ENCODE assay signal across 14 mouse cellular contexts in genomic region chr4:141257440-141257839, GRCm38 (mm10). TPM values are rescaled to one million over a fixed set of nuclear protein-coding genes. Genes with fewer than 3 reads are reported as not detected.
DNase-seq lines count a peak whose midpoint lies in the region; ATAC-seq and TF ChIP-seq lines count a peak whose summit lies in the region.
"Had no signal": no experiment of that assay in that cellular context is flagged by ENCODE, and none has a peak within 500 bp of the region (broad histone marks: within the 10 kb centered on the region; RNA-seq: fewer than 3 reads in every experiment).

No protein-coding gene starts in this region.

- no peak overlapping the region for H3K4me2 ChIP-seq in midbrain, postnatal 0 days (ENCODE audit: low read depth, low read length, poor library complexity, severe bottlenecking)
- H3K4me2 ChIP-seq: limb, embryonic 12.5 days had no signal

- H3K9me3 ChIP-seq in heart, embryonic 10.5 days: no peaks in the 10 kb centered on the region
- H3K9me3 ChIP-seq in midbrain, postnatal 0 days (ENCODE audit: low read length): no peaks in the 10 kb centered on the region
- no peaks in the 10 kb centered on the region for H3K9me3 ChIP-seq in midbrain, embryonic 10.5 days (replicated peaks)
- H3K9me3 ChIP-seq: hindbrain, embryonic 10.5 days had no signal

- H3K27ac ChIP-seq in heart, adult 2 months: no peak overlapping the region
- no peak overlapping the region for H3K27ac ChIP-seq in heart, embryonic 10.5 days
- H3K27ac ChIP-seq in midbrain, postnatal 0 days (ENCODE audit: low read depth, low read length): no peak overlapping the region
- H3K27ac ChIP-seq in midbrain, embryonic 10.5 days (replicated peaks): no peak overlapping the region
- H3K27ac ChIP-seq in bone marrow, adult 2 months (ENCODE audit: control insufficient read depth, insufficient read depth, low read depth, low read length, poor library complexity): no peak overlapping the region
- H3K27ac ChIP-seq: limb, embryonic 12.5 days had no signal

- ATAC-seq in midbrain, postnatal 0 days (ENCODE audit: low FRiP score): no peak
- no peak for ATAC-seq in erythroid progenitor cell, adult 5-6 weeks (replicated peaks; ENCODE audit: low FRiP score, poor library complexity, severe bottlenecking)

- intact Hi-C loops in heart, adult 2 months (cut with DNase I): no loop called here

- 70% methylated on average over 5 of the region's 5 CpGs for WGBS in heart, adult 2 months
- WGBS in heart, embryonic 10.5 days: 60% methylated on average over 5 of the region's 5 CpGs
- 70% methylated on average over 5 of the region's 5 CpGs for WGBS in midbrain, postnatal 0 days
- 63% methylated on average over 5 of the region's 5 CpGs for WGBS in midbrain, embryonic 10.5 days
- WGBS in bone marrow, adult 2 months: 64% methylated on average over 5 of the region's 5 CpGs

- H3K79me2 ChIP-seq in heart, adult 2 months (replicated peaks; ENCODE audit: control insufficient read depth, insufficient read depth, low read length): no peaks in the 10 kb centered on the region

- TF ChIP-seq EP300 in heart, adult 2 months (IDR thresholded peaks at IDR 0.05; ENCODE audit: insufficient read depth, low read depth, low read length): no peak

- TF ChIP-seq CTCF in heart, adult 2 months (IDR thresholded peaks at IDR 0.05): peak; percentile 65
- peak; percentile 63 for TF ChIP-seq CTCF in midbrain, postnatal 0 days (IDR thresholded peaks at IDR 0.05)
- peak; percentile 65 for TF ChIP-seq CTCF in bone marrow, adult 2 months (IDR thresholded peaks at IDR 0.05; ENCODE audit: control insufficient read depth, insufficient read depth, low read length)

- no peak for DNase-seq in heart, adult 2 months
- DNase-seq in heart, embryonic 10.5 days (ENCODE audit: low spot score): no peak
- no peak for DNase-seq in midbrain, postnatal 0 days (ENCODE audit: low spot score)
- no peak for DNase-seq in midbrain, embryonic 10.5 days (ENCODE audit: low spot score)
- DNase-seq in splenic B cell, adult 2 months (ENCODE audit: low read depth, low spot score): peak; percentile 61
- no peak for DNase-seq in frontal cortex, postnatal 10 days (ENCODE audit: low spot score in 2 of 2)
- DNase-seq: cerebellum, postnatal 25 days; gastrocnemius, postnatal 36 days had no signal

- no peak overlapping the region for H3K9ac ChIP-seq in heart, adult 2 months (ENCODE audit: low read depth, low read length)
- no peak overlapping the region for H3K9ac ChIP-seq in midbrain, postnatal 0 days (replicated peaks; ENCODE audit: low read length, poor library complexity, severe bottlenecking)
- H3K9ac ChIP-seq: limb, embryonic 12.5 days had no signal

- no peaks in the 10 kb centered on the region; the same call in 1 of the 2 replicates for H3K4me1 ChIP-seq in heart, adult 2 months (ENCODE audit: control insufficient read depth, insufficient read depth, low read length)
- H3K4me1 ChIP-seq in heart, embryonic 10.5 days: peaks cover 11% of the 10 kb centered on the region
- H3K4me1 ChIP-seq in midbrain, postnatal 0 days (ENCODE audit: insufficient read depth, low read length): no peaks in the 10 kb centered on the region
- peaks cover 10% of the 10 kb centered on the region; the same call in 1 of the 2 replicates for H3K4me1 ChIP-seq in midbrain, embryonic 10.5 days
- no peaks in the 10 kb centered on the region for H3K4me1 ChIP-seq in bone marrow, adult 2 months (ENCODE audit: control insufficient read depth, insufficient read depth, low read length)

- no peaks in the 10 kb centered on the region for H3K27me3 ChIP-seq in heart, adult 2 months (ENCODE audit: control insufficient read depth, insufficient read depth, low read length)
- peaks cover 5% of the 10 kb centered on the region for H3K27me3 ChIP-seq in heart, embryonic 10.5 days (ENCODE audit: insufficient read depth, poor library complexity, severe bottlenecking)
- no peaks in the 10 kb centered on the region for H3K27me3 ChIP-seq in midbrain, postnatal 0 days (ENCODE audit: insufficient read depth, low read length)
- peaks cover 4% of the 10 kb centered on the region; the same call in 1 of the 2 replicates for H3K27me3 ChIP-seq in midbrain, embryonic 10.5 days (ENCODE audit: low read depth, poor library complexity, severe bottlenecking)
- no peaks in the 10 kb centered on the region for H3K27me3 ChIP-seq in splenic B cell, adult 2 months (ENCODE audit: control insufficient read depth, insufficient read depth, low read length, poor library complexity, severe bottlenecking)

- no peak overlapping the region for H3K4me3 ChIP-seq in heart, adult 2 months
- H3K4me3 ChIP-seq in heart, embryonic 10.5 days: no peak overlapping the region
- H3K4me3 ChIP-seq in midbrain, postnatal 0 days (ENCODE audit: low read depth, low read length): no peak overlapping the region
- no peak overlapping the region for H3K4me3 ChIP-seq in midbrain, embryonic 10.5 days
- no peak overlapping the region for H3K4me3 ChIP-seq in bone marrow, adult 2 months (replicated peaks; ENCODE audit: control insufficient read depth, low read depth, low read length)
- H3K4me3 ChIP-seq: hindbrain, embryonic 10.5 days; limb, embryonic 12.5 days had no signal

- no peaks in the 10 kb centered on the region for H3K36me3 ChIP-seq in heart, adult 2 months (ENCODE audit: control insufficient read depth, insufficient read depth, low read length)
- no peaks in the 10 kb centered on the region for H3K36me3 ChIP-seq in heart, embryonic 10.5 days
- no peaks in the 10 kb centered on the region for H3K36me3 ChIP-seq in midbrain, postnatal 0 days (ENCODE audit: insufficient read depth, low read length)
- no peaks in the 10 kb centered on the region for H3K36me3 ChIP-seq in midbrain, embryonic 10.5 days
- H3K36me3 ChIP-seq in splenic B cell, adult 2 months (ENCODE audit: control insufficient read depth, insufficient read depth, low read length, poor library complexity, severe bottlenecking): no peaks in the 10 kb centered on the region
- H3K36me3 ChIP-seq: hindbrain, embryonic 10.5 days; limb, embryonic 12.5 days had no signal

- no peak for TF ChIP-seq POLR2A in heart, adult 2 months (IDR thresholded peaks at IDR 0.05; ENCODE audit: insufficient read depth, low read depth, low read length)
- TF ChIP-seq POLR2A in bone marrow, adult 2 months (IDR thresholded peaks at IDR 0.05; ENCODE audit: borderline replicate concordance, control insufficient read depth, low read depth, low read length): no peak

RNA-seq across cellular contexts. Expression of gene Arhgef19, which starts 18.1 kb away (rescaled TPM):
- total RNA-seq in heart, adult 2 months (2021): 10 to 100 TPM; 37.7 to 40.1 TPM
- 22.4 and 39.6 TPM in 2 replicates for polyA plus RNA-seq in heart, adult 2 months (2012; rRNA removed)
- polyA plus RNA-seq in heart, embryonic 10.5 days (2016; fragmentation: Nextera tagmentation; extraction: Ambion mirVana): 1.2 and 3.7 TPM in 2 replicates
- 0.76 and 1.3 TPM in 2 replicates for total RNA-seq in midbrain, postnatal 0 days (2014; rRNA removed)
- 1.1 and 1.3 TPM in 2 replicates for polyA plus RNA-seq in midbrain, postnatal 0 days (2015; fragmentation: Nextera tagmentation; extraction: Ambion mirVana)
- 0.64 and 1.4 TPM in 2 replicates for polyA plus RNA-seq in midbrain, embryonic 10.5 days (2016; fragmentation: Nextera tagmentation; extraction: Ambion mirVana)
- polyA plus RNA-seq in bone marrow, adult 2 months (2011; ENCODE audit: insufficient read depth, insufficient read length, low replicate concordance, missing spikeins): 1.1 TPM in 1 of 2 replicates, not detected in the other
- not detected in 2 replicates for total RNA-seq in erythroid progenitor cell, adult 5-6 weeks (2015; ENCODE audit: low replicate concordance)
- total RNA-seq in erythroid progenitor cell, adult 5-6 weeks (2017; ENCODE audit: low replicate concordance): not detected in 2 replicates
- total RNA-seq: megakaryocyte-erythroid progenitor cell, adult 5-6 weeks; neutrophil, adult 5-6 weeks had no signal

RNA-seq across cellular contexts. Expression of gene Epha2, which starts 43.6 kb away (rescaled TPM):
- total RNA-seq in heart, adult 2 months (2021): 1 to 10 TPM; 5.5 to 7.7 TPM
- polyA plus RNA-seq in heart, adult 2 months (2012; rRNA removed): 7.0 and 8.7 TPM in 2 replicates
- polyA plus RNA-seq in heart, embryonic 10.5 days (2016; fragmentation: Nextera tagmentation; extraction: Ambion mirVana): 5.2 and 6.3 TPM in 2 replicates
- 3.1 and 3.2 TPM in 2 replicates for total RNA-seq in midbrain, postnatal 0 days (2014; rRNA removed)
- polyA plus RNA-seq in midbrain, postnatal 0 days (2015; fragmentation: Nextera tagmentation; extraction: Ambion mirVana): 0.27 and 0.30 TPM in 2 replicates
- polyA plus RNA-seq in midbrain, embryonic 10.5 days (2016; fragmentation: Nextera tagmentation; extraction: Ambion mirVana): 3.6 and 3.7 TPM in 2 replicates
- polyA plus RNA-seq in bone marrow, adult 2 months (2011; ENCODE audit: insufficient read depth, insufficient read length, low replicate concordance, missing spikeins): 5.7 and 14.2 TPM in 2 replicates
- total RNA-seq in erythroid progenitor cell, adult 5-6 weeks (2015; ENCODE audit: low replicate concordance): 1.3 TPM in 1 of 2 replicates, not detected in the other
- total RNA-seq in erythroid progenitor cell, adult 5-6 weeks (2017; ENCODE audit: low replicate concordance): 0.39 TPM in 1 of 2 replicates, not detected in the other

RNA-seq across cellular contexts. Expression of gene Rsg1, which starts 43.7 kb away (rescaled TPM):
- under 1 TPM; 0.42 to 0.52 TPM for total RNA-seq in heart, adult 2 months (2021)
- 0.88 and 1.1 TPM in 2 replicates for polyA plus RNA-seq in heart, adult 2 months (2012; rRNA removed)
- 2.6 and 4.0 TPM in 2 replicates for polyA plus RNA-seq in heart, embryonic 10.5 days (2016; fragmentation: Nextera tagmentation; extraction: Ambion mirVana)
- 4.6 and 6.0 TPM in 2 replicates for total RNA-seq in midbrain, postnatal 0 days (2014; rRNA removed)
- 5.2 and 5.3 TPM in 2 replicates for polyA plus RNA-seq in midbrain, postnatal 0 days (2015; fragmentation: Nextera tagmentation; extraction: Ambion mirVana)
- 7.4 and 7.5 TPM in 2 replicates for polyA plus RNA-seq in midbrain, embryonic 10.5 days (2016; fragmentation: Nextera tagmentation; extraction: Ambion mirVana)
- polyA plus RNA-seq in bone marrow, adult 2 months (2011; ENCODE audit: insufficient read depth, insufficient read length, low replicate concordance, missing spikeins): 2.1 TPM in 1 of 2 replicates, not detected in the other
- not detected in 2 replicates for total RNA-seq in erythroid progenitor cell, adult 5-6 weeks (2015; ENCODE audit: low replicate concordance)
- total RNA-seq in erythroid progenitor cell, adult 5-6 weeks (2017; ENCODE audit: low replicate concordance): not detected in 2 replicates
- total RNA-seq: gastrocnemius, postnatal 36 days had no signal
